Mouse (Mus musculus) bone marrow macrophage, adult 2 months (primary cell): ENCODE results near the gene Atg16l1.

ENCODE experiments used
- CTCF ChIP-seq: IDR thresholded peaks from 2 replicates; pipeline ENCODE4 v1.5.1; 2012; ENCODE audit warnings: low read depth, mild to moderate bottlenecking, low read length, moderate library complexity
- POLR2A ChIP-seq: IDR thresholded peaks from 2 replicates; pipeline ENCODE4 v1.6.1; 2012; ENCODE audit warnings: mild to moderate bottlenecking, low read depth, low read length, borderline replicate concordance

GRCm38 (mm10) chr1:87771724-87772123, 16.1 kb downstream of the Atg16l1 start:
- no peak for TF ChIP-seq POLR2A
- TF ChIP-seq CTCF = no peak
